Mouse (Mus musculus): ENCODE measurements at regions not wholly inside any gene's neighbourhood (a gene's known extent, or its start where the extent isn't known, plus 50 kb on each side); places are given as distances from the start of the nearest gene placed in this dataset.

DNA sequence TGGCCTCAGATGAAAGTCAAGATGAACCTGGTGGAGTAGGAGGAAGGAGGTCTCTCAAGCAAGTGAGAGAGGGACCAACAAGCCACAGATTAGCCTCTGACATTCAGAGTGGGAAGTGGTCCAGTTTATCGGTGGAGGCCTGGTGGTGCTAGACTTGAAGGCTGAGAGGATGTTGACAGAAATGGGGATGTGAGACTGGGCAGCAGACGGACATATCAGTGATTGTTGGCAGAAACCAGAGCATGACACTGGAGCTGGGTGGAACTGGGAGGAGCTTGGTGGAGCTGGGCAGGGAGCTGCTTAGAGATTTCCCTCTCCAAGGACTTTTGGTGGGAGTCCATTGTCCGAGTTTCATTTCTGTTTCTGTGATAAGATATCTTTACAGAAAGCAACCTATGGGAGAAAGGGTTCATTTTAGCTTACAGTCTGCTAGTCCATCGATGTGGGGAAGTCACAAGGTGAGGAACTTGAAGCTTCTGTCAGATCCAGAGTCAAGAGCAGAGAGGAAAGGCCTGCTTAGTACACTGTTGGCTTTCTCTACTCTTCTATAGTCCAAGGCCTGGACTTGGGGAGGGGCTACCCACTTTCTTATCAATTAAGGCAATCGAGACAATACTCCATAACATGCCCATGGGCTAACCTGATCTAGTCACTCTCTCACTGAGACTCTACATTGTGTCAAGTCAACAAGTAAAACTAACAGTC is 233.2 kb upstream of the Id2 start:
- no peak overlapping the region for H3K27ac ChIP-seq
- H3K9me3 ChIP-seq = no peaks in the 10 kb centered on the region
- ATAC-seq (ENCODE audit: insufficient read depth, low FRiP score, low read depth) = no peak; the same call in 1 of the 2 replicates
- H3K4me2 ChIP-seq = no peak overlapping the region
- no peaks in the 10 kb centered on the region for H3K4me1 ChIP-seq
- H3K36me3 ChIP-seq = no peaks in the 10 kb centered on the region
- no peak overlapping the region for H3K4me3 ChIP-seq (replicated peaks)
- WGBS = 61% methylated on average over 5 of the region's 5 CpGs
- no peaks in the 10 kb centered on the region for H3K27me3 ChIP-seq (replicated peaks)
- no peak overlapping the region for H3K9ac ChIP-seq

GRCm38 (mm10) chr12:25325901-25326300 is 229.0 kb upstream of the Id2 start:
- H3K4me3 ChIP-seq (replicated peaks) = no peak overlapping the region
- H3K9ac ChIP-seq = no peak overlapping the region
- no peak for ATAC-seq (ENCODE audit: insufficient read depth, low FRiP score, low read depth)
- no peak overlapping the region for H3K27ac ChIP-seq
- no peaks in the 10 kb centered on the region for H3K4me1 ChIP-seq
- H3K27me3 ChIP-seq (replicated peaks) = no peaks in the 10 kb centered on the region
- no peaks in the 10 kb centered on the region for H3K9me3 ChIP-seq
- 84% methylated on average over 3 of the region's 3 CpGs for WGBS
- H3K36me3 ChIP-seq = no peaks in the 10 kb centered on the region
- H3K4me2 ChIP-seq = no peak overlapping the region

- Histone ChIP-seq H3K36me3 (no peaks in the 10 kb centered on the region), H3K27ac (no peak overlapping the region), H3K4me1 (no peaks in the 10 kb centered on the region), H3K9me3 (no peaks in the 10 kb centered on the region), H3K9ac (no peak overlapping the region), H3K4me3 (replicated peaks) (no peak overlapping the region), H3K4me2 (no peak overlapping the region), H3K27me3 (replicated peaks) (no peaks in the 10 kb centered on the region)
- no peak for ATAC-seq (ENCODE audit: insufficient read depth, low FRiP score, low read depth)
- 86% methylated on average over 1 of the region's 1 CpGs for WGBS
Measured at GRCm38 (mm10) chr12:25323171-25323570, 226.2 kb upstream of the Id2 start.

- H3K4me2 ChIP-seq = no peak overlapping the region
- no peaks in the 10 kb centered on the region for H3K27me3 ChIP-seq (replicated peaks)
- H3K27ac ChIP-seq = no peak overlapping the region
- no peaks in the 10 kb centered on the region for H3K9me3 ChIP-seq
- 85% methylated on average over 3 of the region's 3 CpGs for WGBS
- no peak overlapping the region for H3K4me3 ChIP-seq (replicated peaks)
- no peaks in the 10 kb centered on the region for H3K4me1 ChIP-seq
- no peak overlapping the region for H3K9ac ChIP-seq
- no peak for ATAC-seq (ENCODE audit: insufficient read depth, low FRiP score, low read depth)
- H3K36me3 ChIP-seq = no peaks in the 10 kb centered on the region
Measured at GRCm38 (mm10) chr12:25320262-25320767, 223.4 kb upstream of the Id2 start.

DNA sequence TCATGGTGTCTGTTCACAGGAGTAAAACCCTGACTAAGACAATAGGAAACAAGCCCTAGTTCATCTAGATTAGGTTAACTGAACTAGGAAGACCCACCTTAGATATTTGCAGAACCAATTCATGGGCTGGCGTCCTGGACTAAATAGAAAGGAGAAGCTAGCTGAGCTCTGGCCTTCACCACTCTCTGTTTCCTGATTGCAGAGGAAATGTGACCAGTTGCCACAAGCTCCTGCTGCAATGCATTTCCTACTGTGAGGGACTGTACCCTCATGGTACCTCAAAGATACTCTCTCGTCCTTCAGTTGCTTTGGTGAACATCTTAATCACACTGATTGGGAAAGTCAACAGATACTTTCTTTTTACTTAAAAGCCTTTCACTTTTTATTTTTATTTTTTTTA is 222.9 kb upstream of the Id2 start:
- Histone ChIP-seq H3K4me1 (no peaks in the 10 kb centered on the region), H3K27ac (no peak overlapping the region), H3K9me3 (no peaks in the 10 kb centered on the region), H3K4me3 (replicated peaks) (no peak overlapping the region), H3K36me3 (no peaks in the 10 kb centered on the region), H3K9ac (no peak overlapping the region), H3K4me2 (no peak overlapping the region), H3K27me3 (replicated peaks) (no peaks in the 10 kb centered on the region)
- WGBS = 77% methylated on average over 2 of the region's 2 CpGs
- ATAC-seq (ENCODE audit: insufficient read depth, low FRiP score, low read depth) = no peak

- no peak for ATAC-seq (ENCODE audit: insufficient read depth, low FRiP score, low read depth)
- no peaks in the 10 kb centered on the region for H3K27me3 ChIP-seq (replicated peaks)
- H3K9ac ChIP-seq = no peak overlapping the region
- H3K4me3 ChIP-seq (replicated peaks) = no peak overlapping the region
- 66% methylated on average over 4 of the region's 4 CpGs for WGBS
- no peak overlapping the region for H3K27ac ChIP-seq
- H3K9me3 ChIP-seq = no peaks in the 10 kb centered on the region
- H3K36me3 ChIP-seq = no peaks in the 10 kb centered on the region
- H3K4me2 ChIP-seq = no peak overlapping the region
- H3K4me1 ChIP-seq = no peaks in the 10 kb centered on the region
Measured at GRCm38 (mm10) chr12:25318072-25318671, 221.2 kb upstream of the Id2 start.

DNA sequence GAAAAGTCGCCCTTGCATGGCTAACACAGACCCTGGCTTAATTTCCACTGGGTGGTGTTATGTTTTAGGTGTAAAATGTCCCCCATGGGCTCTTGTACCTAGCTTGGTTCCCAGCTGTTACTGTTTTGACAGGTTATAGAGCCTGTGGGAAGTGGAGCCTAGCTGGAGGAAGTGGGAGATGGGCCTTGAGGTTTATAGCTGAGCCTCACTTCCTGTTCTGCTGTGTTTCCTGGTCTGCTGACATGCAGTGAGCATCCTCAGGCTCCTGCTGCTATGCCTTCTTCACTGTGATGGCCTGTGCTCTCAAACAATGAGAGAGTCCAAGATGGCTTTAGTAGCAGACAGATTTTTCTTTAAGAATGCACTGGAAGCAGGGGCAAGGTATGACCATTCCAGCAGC is 219.0 kb upstream of the Id2 start:
- no peak overlapping the region for H3K4me2 ChIP-seq
- H3K4me1 ChIP-seq = no peaks in the 10 kb centered on the region
- no peak for ATAC-seq (ENCODE audit: insufficient read depth, low FRiP score, low read depth)
- H3K9ac ChIP-seq = no peak overlapping the region
- no peaks in the 10 kb centered on the region for H3K36me3 ChIP-seq
- H3K27ac ChIP-seq = no peak overlapping the region
- H3K9me3 ChIP-seq = no peaks in the 10 kb centered on the region
- H3K4me3 ChIP-seq (replicated peaks) = no peak overlapping the region
- no peaks in the 10 kb centered on the region for H3K27me3 ChIP-seq (replicated peaks)
- WGBS = 90% methylated on average over 1 of the region's 1 CpGs

DNA sequence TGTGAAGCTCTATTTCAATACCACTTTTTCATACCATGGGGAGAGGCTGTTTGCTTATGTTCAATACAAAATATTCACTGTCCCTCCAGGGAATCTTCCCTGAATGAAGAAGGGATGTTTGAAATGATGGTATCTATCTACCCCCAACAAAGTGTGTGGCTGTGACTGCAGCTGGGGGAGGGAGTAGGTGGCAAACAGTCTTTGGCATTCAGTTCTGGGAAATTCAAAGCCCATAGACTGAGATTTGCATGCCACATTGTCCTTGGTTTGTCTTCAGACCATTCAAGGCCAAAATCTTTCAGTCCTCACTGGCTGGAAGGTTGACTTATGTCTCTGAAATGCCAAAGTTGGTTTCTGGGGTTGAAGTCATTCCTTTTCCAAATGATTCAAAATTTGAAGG is 216.3 kb upstream of the Id2 start:
- H3K9ac ChIP-seq = no peak overlapping the region
- no peak for ATAC-seq (ENCODE audit: insufficient read depth, low FRiP score, low read depth)
- H3K9me3 ChIP-seq = no peaks in the 10 kb centered on the region
- H3K27me3 ChIP-seq (replicated peaks) = no peaks in the 10 kb centered on the region
- H3K4me3 ChIP-seq (replicated peaks) = no peak overlapping the region
- no peaks in the 10 kb centered on the region for H3K36me3 ChIP-seq
- no peak overlapping the region for H3K27ac ChIP-seq
- H3K4me1 ChIP-seq = 0 out of 2 replicates have a peak, but pooled peaks cover 3% of the 10 kb centered on the region
- H3K4me2 ChIP-seq = no peak overlapping the region

GRCm38 (mm10) chr12:25312390-25312789 is 215.4 kb upstream of the Id2 start:
- H3K4me1 ChIP-seq = 0 out of 2 replicates have a peak, but pooled peaks cover 3% of the 10 kb centered on the region
- no peak overlapping the region for H3K27ac ChIP-seq
- H3K9me3 ChIP-seq = no peaks in the 10 kb centered on the region
- H3K9ac ChIP-seq = no peak overlapping the region
- H3K36me3 ChIP-seq = no peaks in the 10 kb centered on the region
- no peak overlapping the region for H3K4me2 ChIP-seq
- no peak overlapping the region for H3K4me3 ChIP-seq (replicated peaks)
- ATAC-seq (ENCODE audit: insufficient read depth, low FRiP score, low read depth) = no peak
- 85% methylated on average over 2 of the region's 2 CpGs for WGBS
- no peaks in the 10 kb centered on the region for H3K27me3 ChIP-seq (replicated peaks)

- Histone ChIP-seq H3K9me3 (no peaks in the 10 kb centered on the region), H3K27me3 (replicated peaks) (no peaks in the 10 kb centered on the region), H3K27ac (no peak overlapping the region), H3K9ac (no peak overlapping the region; the same call in 1 of the 2 replicates), H3K36me3 (no peaks in the 10 kb centered on the region), H3K4me1 (0 out of 2 replicates have a peak, but pooled peaks cover 3% of the 10 kb centered on the region), H3K4me2 (no peak overlapping the region), H3K4me3 (replicated peaks) (no peak overlapping the region)
- ATAC-seq (ENCODE audit: insufficient read depth, low FRiP score, low read depth) = no peak
- 85% methylated on average over 7 of the region's 7 CpGs for WGBS
Measured at GRCm38 (mm10) chr12:25311728-25312127, 214.8 kb upstream of the Id2 start.

- Histone ChIP-seq H3K27me3 (replicated peaks) (no peaks in the 10 kb centered on the region), H3K9ac (no peak overlapping the region), H3K9me3 (no peaks in the 10 kb centered on the region), H3K27ac (no peak overlapping the region), H3K36me3 (no peaks in the 10 kb centered on the region), H3K4me3 (replicated peaks) (no peak overlapping the region), H3K4me2 (no peak overlapping the region), H3K4me1 (0 out of 2 replicates have a peak, but pooled peaks cover 3% of the 10 kb centered on the region)
- no peak for ATAC-seq (ENCODE audit: insufficient read depth, low FRiP score, low read depth)
- 46% methylated on average over 6 of the region's 6 CpGs for WGBS
Measured at GRCm38 (mm10) chr12:25310293-25310946, 213.5 kb upstream of the Id2 start.

DNA sequence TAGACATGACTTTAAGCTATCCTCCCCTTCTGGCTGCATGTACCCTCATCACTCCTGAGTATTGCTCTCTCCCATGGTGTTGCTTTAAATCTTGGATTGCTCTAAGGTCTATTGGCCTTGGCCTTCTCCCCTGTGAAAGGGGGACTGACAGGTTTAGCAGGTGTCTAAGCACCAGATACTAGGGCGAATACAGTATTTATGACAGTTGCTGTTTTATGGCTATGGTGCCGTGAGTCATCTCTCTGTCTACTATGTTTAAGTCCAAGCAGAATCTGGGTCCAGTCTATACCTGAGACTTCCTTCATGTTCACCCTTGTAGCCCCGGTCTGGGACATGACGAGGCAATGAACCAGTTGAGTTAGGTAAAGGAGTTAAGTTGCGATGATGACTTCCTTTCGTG is 212.3 kb upstream of the Id2 start:
- Histone ChIP-seq H3K27me3 (replicated peaks) (no peaks in the 10 kb centered on the region), H3K9me3 (no peaks in the 10 kb centered on the region), H3K4me3 (replicated peaks) (no peak overlapping the region), H3K27ac (no peak overlapping the region), H3K4me2 (no peak overlapping the region), H3K36me3 (no peaks in the 10 kb centered on the region), H3K9ac (no peak overlapping the region), H3K4me1 (0 out of 2 replicates have a peak, but pooled peaks cover 3% of the 10 kb centered on the region)
- ATAC-seq (ENCODE audit: insufficient read depth, low FRiP score, low read depth) = no peak
- WGBS = 94% methylated on average over 6 of the region's 6 CpGs
